Mouse (Mus musculus): ENCODE data around the gene Fem1b. TPM values are rescaled to one million over a fixed set of nuclear protein-coding genes. Genes with fewer than 3 reads are reported as not detected.
A peak's percentile ranks its signal among the peaks of the same experiment; 100 is the strongest.

Gene Fem1b
- total RNA-seq, 2 experiments from 2014 or later: 24.1 to 24.7 TPM

DNA sequence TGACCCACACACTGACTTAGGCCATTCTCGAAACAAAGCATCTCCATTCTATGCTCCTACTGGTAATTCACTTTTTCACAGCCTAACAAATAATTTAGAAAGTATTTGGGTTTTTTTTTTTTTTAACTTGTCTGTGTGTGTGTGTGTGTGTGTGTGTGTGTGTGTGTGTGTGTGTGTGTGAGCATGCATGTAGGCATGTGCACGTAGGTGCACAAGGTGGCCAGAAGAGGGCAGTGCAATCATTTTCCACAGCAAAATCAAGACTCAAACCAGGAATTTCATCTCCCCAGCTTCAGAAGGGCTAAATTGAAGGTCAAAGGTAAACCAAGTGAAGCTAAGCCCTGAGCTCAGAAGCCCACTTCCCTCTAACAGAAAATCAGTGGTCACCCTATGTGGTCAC, 27.5 kb downstream of the Fem1b start:
- no peak for ATAC-seq (replicated peaks; ENCODE audit: low FRiP score, poor library complexity, severe bottlenecking)

DNA sequence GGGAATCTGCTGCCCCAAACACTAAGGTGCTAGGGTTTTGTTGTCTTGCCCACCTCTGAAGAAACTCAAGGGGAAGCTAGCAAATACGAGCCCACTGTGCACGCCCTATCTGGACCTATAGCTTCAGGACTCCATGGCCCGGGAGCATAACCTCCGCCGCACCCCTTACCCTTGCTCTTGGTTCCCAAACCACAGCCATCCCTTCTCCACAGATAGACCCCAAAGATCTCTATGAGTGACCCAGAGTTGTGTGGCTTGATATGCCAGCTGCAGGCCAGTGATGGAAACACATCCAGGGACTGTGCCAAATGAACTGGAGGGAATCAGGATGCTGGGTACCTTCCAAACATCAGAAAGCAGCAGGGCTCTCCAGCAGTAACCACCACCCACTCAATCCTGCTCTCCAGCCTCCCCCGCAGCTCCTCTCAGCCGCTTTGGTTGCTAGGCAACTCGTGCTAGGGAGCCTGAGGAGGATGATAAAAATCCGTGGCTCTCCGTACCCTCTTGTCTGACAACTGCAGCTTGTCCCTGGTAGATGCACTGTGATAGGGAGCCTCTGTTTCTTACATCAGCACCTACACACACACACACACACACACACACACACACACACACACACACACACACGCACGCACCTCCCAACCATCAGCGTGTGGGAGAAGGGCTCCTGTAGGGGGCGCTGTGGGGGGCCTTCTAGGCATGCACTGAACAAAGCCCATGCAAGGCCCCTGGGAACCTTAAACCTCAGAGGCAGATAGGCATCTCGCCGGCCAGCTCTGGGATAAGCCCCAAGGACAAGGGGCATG, 28.6 kb downstream of the Fem1b start:
- ATAC-seq (replicated peaks; ENCODE audit: low FRiP score, poor library complexity, severe bottlenecking): no peak

DNA sequence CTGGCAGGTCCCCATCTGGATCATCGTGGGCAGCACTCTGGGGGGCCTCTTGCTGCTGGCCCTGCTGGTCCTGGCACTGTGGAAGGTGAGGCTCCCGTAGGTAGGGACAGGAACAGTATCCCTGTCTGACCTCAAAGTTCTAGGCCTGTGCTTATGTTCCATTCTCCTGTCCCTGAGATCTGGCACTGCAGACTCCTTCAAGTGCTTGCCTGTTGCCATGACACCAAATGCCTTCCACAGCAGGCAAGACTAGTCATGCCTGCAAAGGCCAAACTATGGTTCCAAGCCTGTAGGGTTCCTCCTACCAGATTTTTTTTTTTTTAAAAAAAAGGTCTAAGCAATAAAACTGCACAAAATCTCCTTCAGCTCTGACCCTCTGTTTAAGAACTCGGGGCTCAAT, 29.8 kb downstream of the Fem1b start:
- ATAC-seq (replicated peaks; ENCODE audit: low FRiP score, poor library complexity, severe bottlenecking): no peak

DNA sequence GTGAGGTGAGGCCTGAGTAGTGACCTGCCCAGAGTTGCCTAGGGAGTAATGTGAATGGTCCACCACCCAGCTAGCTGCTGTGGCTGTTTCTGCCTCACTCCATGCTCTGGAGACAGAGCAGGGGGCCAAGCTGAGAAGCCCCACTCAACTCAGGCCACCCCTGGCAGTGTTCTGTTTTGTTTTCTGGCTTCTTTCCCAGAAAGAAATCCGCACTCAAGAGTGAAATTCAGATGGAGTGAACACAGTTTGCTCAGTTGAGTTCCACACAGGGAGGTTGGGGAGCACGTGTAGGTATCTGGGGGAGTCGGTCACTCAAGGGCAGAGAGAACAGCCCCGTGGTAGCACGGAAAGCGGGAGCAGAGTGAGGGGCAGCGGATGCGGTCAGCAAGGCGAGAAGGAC, 33.0 kb downstream of the Fem1b start:
- no peak for ATAC-seq (replicated peaks; ENCODE audit: low FRiP score, poor library complexity, severe bottlenecking)

DNA sequence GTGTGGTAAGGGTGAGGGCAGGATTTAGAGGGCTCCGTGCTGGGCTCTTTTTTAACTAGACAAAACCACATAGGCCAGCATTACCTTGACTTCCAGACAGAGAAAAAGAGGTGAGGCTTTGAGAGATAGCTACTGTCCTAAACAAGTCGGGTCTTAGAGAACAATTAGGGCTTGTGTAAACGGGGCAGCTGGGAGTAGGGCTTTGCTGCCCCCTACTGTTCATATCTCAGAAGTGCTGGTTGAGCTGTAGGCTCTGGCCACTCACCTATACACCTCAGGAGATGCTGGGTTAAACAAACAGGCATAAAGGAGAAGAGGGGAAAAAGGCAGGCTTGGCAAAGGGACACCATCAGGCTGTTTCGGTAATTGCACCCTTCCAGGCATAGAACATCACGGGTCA, 34.3 kb downstream of the Fem1b start:
- ATAC-seq (replicated peaks; ENCODE audit: low FRiP score, poor library complexity, severe bottlenecking): peak; percentile 67; the same call in 1 of the 2 replicates

DNA sequence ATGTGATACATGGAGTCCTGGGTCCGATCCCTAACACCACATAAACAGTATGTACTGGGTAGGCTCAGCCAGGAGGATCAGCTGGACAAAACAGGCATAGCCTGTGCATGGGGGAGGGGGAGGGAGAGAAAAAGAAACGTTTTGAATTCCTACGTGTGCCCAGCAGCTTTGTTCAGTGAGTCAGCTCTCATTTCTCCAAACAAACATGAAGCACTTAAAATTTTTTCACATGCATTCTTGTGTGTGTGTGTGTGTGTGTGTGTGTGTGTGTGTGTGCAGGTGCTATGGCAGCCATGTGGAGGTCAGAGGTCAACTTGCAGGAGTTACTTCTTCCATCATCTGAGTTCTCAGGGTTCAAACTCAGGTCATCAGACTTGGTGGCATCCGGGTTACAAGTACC, 36.3 kb downstream of the Fem1b start:
- ATAC-seq (replicated peaks; ENCODE audit: low FRiP score, poor library complexity, severe bottlenecking): no peak

- no peak for ATAC-seq (replicated peaks; ENCODE audit: low FRiP score, poor library complexity, severe bottlenecking)
Observed at GRCm38 (mm10) chr9:62772746-62773145, 39.0 kb downstream of the Fem1b start.

DNA sequence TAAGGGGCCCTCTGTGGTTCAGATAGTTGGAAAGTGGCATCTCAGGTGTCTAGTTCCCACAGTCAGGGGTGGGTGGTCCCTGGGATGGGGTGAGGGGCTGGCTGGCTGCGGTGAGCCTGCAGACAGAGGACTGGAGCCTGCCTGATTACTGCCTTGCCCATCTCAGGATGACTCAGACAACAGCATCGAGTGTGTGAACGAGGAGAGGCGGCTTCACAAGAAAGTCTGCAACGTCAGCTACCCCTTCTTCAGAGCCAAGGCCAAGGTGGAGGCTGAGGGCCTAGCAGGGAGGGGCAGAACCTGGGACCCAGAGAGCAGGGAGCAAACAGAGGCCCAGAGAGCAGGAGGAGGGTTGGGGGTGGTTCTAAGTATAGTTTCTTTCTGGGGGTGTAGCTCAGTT, 43.4 kb downstream of the Fem1b start:
- ATAC-seq (replicated peaks; ENCODE audit: low FRiP score, poor library complexity, severe bottlenecking): no peak

DNA sequence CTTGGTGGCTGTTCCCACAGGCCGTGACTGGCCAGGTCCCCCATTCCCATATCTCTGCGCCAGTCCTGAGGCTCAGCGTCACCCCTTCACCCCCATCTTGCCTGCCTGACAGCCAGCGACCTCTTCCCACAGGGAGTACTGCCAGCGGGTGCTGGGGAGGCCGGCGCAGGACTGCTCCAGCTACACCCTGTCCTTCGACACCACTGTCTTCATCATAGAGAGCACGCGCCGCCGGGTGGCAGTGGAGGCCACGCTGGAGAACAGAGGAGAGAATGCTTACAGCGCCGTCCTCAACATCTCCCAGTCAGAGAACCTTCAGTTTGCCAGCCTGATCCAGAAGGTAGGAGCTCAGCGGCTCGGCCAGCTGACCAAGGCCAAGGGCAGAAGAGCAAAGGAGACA, 44.3 kb downstream of the Fem1b start:
- no peak for ATAC-seq (replicated peaks; ENCODE audit: low FRiP score, poor library complexity, severe bottlenecking)

DNA sequence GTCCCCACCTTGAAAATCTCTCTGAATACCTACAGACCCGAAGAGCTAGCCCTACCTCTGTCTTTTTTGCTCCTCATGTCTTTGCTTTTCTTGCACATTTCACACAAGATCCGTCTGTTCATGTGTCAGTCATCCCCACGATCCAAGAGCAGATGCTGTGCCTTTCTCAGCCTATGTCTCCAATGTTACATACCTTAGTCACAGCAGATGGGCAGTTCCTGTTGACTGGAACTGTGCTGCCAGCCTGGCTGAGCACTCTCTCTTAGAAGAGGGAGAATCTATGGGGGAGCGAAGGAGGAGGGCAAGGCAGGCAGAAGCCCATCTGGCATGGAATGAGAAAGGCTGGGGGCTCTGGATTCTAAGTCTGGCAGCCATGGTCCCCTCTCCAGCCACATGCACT, 46.4 kb downstream of the Fem1b start:
- no peak for ATAC-seq (replicated peaks; ENCODE audit: low FRiP score, poor library complexity, severe bottlenecking)

DNA sequence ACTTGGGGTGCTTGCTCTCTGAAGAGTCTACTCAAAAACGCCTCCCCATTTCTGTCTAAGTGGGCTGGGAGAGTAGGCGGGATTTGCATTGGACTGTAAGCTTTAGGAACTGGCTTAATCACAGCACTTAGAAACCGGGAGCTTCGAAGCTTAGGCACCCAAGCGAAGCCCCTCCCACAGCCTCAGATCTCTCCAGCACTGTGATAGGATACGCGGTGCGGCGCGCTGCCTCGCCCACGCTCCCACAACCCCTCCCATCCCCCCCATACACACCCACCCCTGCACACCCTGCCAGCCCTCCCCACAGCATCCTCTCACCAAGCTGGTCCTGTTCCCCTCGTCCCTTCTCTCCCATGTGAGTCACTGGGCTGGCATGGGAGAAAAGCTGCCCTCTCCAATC, 48.3 kb downstream of the Fem1b start:
- ATAC-seq (replicated peaks; ENCODE audit: low FRiP score, poor library complexity, severe bottlenecking): no peak

DNA sequence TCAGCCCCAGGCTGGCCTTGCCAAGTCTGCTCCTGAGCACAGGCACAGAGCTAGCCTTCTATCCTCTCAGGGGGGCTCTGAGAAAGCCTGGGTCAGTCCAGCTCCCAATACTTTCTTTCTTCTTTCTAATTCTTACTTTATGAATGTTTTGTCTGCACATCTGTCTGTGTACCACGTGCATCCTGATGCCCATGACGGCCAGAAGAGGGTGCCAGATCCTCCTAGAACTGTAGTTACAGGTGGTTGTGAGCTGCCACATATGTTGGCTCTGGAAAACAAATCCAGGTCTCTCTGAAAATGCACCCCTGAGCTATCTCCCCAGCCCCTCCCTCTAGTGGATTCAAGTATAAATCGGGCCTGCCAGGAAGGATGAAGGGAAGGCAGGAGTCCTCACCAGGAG, 52.1 kb downstream of the Fem1b start:
- ATAC-seq (replicated peaks; ENCODE audit: low FRiP score, poor library complexity, severe bottlenecking): no peak

DNA sequence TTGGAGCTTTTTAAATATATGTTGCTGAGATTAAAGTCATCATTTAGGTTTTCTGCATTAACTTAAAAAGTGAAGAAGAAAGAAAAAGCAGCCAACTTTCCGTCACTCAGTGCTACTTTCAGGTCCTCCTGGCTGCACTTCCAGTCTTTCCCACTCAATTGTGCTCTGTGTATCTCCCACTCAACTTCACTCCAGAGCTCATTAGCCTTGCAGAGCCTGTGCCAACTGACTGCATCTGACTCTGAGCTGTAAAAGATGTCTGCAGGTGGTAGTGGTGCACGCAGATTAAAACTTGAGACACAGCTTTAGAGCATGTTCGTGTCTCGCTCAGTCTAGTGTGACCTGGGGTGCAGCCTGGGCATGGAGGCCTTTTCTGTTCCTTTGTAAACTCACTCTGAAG, 53.4 kb downstream of the Fem1b start:
- ATAC-seq (replicated peaks; ENCODE audit: low FRiP score, poor library complexity, severe bottlenecking): no peak

DNA sequence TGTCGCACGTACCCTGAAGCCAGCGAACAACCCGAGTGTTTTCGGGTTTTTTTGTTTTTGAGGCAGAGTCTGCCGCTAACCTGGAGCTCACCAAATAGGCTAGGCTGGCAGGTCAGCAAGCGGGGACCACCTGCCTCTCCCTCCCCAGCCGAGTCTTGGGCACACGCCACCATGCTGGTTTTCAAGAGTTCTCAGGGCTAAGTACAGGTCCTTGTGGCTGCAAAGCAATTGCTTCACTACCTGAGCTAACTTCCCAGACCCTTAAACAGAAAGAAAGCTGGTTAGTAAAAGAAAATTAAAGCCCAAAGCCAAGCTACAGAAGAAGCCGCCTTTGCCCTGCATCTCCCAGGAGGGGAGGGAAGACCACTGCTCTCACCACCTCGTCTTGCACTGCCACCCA, 61.4 kb downstream of the Fem1b start:
- ATAC-seq (replicated peaks; ENCODE audit: low FRiP score, poor library complexity, severe bottlenecking): no peak

GRCm38 (mm10) chr9:62749666-62750065, 62.1 kb downstream of the Fem1b start:
- ATAC-seq (replicated peaks; ENCODE audit: low FRiP score, poor library complexity, severe bottlenecking): no peak

- ATAC-seq (replicated peaks; ENCODE audit: low FRiP score, poor library complexity, severe bottlenecking): no peak
Observed at GRCm38 (mm10) chr9:62746646-62747045, 65.1 kb downstream of the Fem1b start.

- no peak for ATAC-seq (replicated peaks; ENCODE audit: low FRiP score, poor library complexity, severe bottlenecking)
Observed at GRCm38 (mm10) chr9:62744558-62745275, 67.0 kb downstream of the Fem1b start.

Other genes with a start within 250 kb of the Fem1b start
- not detected in 2 replicates for gene Itga11, start 134.1 kb downstream of the Fem1b start, total RNA-seq (2015; ENCODE audit: low replicate concordance)
- not detected in 2 replicates for gene Itga11, start 134.1 kb downstream of the Fem1b start, total RNA-seq (2017; ENCODE audit: low replicate concordance)
- gene Cln6, start 26.9 kb upstream of the Fem1b start, total RNA-seq (2015; ENCODE audit: low replicate concordance): 18.9 and 29.6 TPM in 2 replicates
- 5.3 and 7.2 TPM in 2 replicates for gene Cln6, start 26.9 kb upstream of the Fem1b start, total RNA-seq (2017; ENCODE audit: low replicate concordance)
- not detected in 2 replicates for gene Calml4, start 46.1 kb upstream of the Fem1b start, total RNA-seq (2015; ENCODE audit: low replicate concordance)
- not detected in 2 replicates for gene Calml4, start 46.1 kb upstream of the Fem1b start, total RNA-seq (2017; ENCODE audit: low replicate concordance)
- gene Pias1, start 176.0 kb upstream of the Fem1b start, total RNA-seq (2015; ENCODE audit: low replicate concordance): 67.1 and 128 TPM in 2 replicates
- 44.2 and 64.2 TPM in 2 replicates for gene Pias1, start 176.0 kb upstream of the Fem1b start, total RNA-seq (2017; ENCODE audit: low replicate concordance)